Mouse (Mus musculus): ENCODE measurements at regions not wholly inside any gene's neighbourhood (a gene's known extent, or its start where the extent isn't known, plus 50 kb on each side); places are given as distances from the start of the nearest gene placed in this dataset.

DNA sequence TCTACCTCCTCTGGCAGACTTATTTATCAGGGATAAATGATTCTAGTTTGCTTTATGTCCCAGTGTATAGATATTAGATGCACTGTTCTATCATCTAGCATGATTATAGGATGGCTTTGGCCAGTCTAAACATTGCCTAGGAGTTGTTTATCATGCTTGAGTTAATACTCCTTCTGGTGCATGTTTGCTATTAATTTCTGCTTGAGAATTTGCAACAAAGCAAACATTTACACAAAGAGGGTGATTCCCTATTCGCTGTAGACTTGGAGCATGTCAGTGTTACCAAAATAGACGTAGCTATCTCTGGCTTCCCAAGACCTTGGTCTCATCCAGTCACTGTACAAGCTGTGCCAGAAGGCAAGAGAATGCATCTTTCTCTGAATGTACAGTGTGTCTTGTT lies 237.4 kb downstream of the Snx13 start:
- no peak for TF ChIP-seq FOSL1 (IDR thresholded peaks at IDR 0.05; ENCODE audit: insufficient read depth, low read length, poor library complexity, severe bottlenecking)
- no peak for TF ChIP-seq MYOD1 (IDR thresholded peaks at IDR 0.05; ENCODE audit: control insufficient read depth, insufficient read length, low read depth)
- TF ChIP-seq CTCF (IDR thresholded peaks at IDR 0.05; ENCODE audit: control insufficient read depth, insufficient read depth, insufficient read length) = no peak
- no peak for TF ChIP-seq USF1 (IDR thresholded peaks at IDR 0.05; ENCODE audit: low read depth)
- no peak for TF ChIP-seq MAX (IDR thresholded peaks at IDR 0.05)
- TF ChIP-seq CEBPB (IDR thresholded peaks at IDR 0.05; ENCODE audit: low read depth) = no peak

DNA sequence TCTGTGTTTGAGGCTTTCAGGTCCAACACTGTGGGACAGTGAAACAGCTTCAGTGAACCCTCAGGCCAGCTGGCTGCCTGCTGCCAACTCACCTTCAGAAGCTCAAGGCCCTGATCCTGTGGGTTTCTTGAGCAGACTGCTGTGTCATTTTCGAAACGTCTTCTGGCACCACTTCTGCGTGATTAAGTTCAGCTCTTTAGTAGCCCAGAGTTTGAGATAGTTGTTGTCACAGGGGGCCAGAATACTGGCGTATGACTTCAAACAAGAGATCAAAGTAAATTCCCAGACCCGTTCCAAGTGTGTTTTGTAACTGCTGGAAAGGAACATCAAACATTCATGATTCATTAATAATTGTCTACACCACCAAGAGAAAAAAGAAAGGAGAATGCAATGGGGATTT lies 236.9 kb downstream of the Snx13 start:
- H3K79me2 ChIP-seq (ENCODE audit: control insufficient read depth, insufficient read depth) = no peaks in the 10 kb centered on the region
- TF ChIP-seq MAX (IDR thresholded peaks at IDR 0.05) (no peak), MYOG (IDR thresholded peaks at IDR 0.05; ENCODE audit: control insufficient read depth, extremely low read depth, insufficient read length) (no peak), USF1 (IDR thresholded peaks at IDR 0.05; ENCODE audit: low read depth) (no peak), CTCF (IDR thresholded peaks at IDR 0.05; ENCODE audit: control insufficient read depth, insufficient read depth, insufficient read length) (no peak), CEBPB (IDR thresholded peaks at IDR 0.05; ENCODE audit: low read depth) (no peak), FOSL1 (IDR thresholded peaks at IDR 0.05; ENCODE audit: insufficient read depth, low read length, poor library complexity, severe bottlenecking) (no peak), MYOD1 (IDR thresholded peaks at IDR 0.05; ENCODE audit: control insufficient read depth, insufficient read length, low read depth) (no peak)
- no peaks in the 10 kb centered on the region for H3K27me3 ChIP-seq (ENCODE audit: control insufficient read depth, insufficient read depth, insufficient read length)
- no peak overlapping the region for H3K4me3 ChIP-seq (ENCODE audit: insufficient read depth, poor library complexity, severe bottlenecking)
- H3K79me3 ChIP-seq (ENCODE audit: low read depth) = no peaks in the 10 kb centered on the region
- no peak overlapping the region for H3ac ChIP-seq (ENCODE audit: control insufficient read depth, insufficient read length, low read depth)
- no peaks in the 10 kb centered on the region for H3K36me3 ChIP-seq (ENCODE audit: control insufficient read depth, insufficient read depth)

More for the DNA sequence above, 237.4 kb downstream of the Snx13 start:
- H3K4me3 ChIP-seq (ENCODE audit: insufficient read depth, poor library complexity, severe bottlenecking) = no peak overlapping the region
- H3K79me2 ChIP-seq (ENCODE audit: control insufficient read depth, insufficient read depth) = no peaks in the 10 kb centered on the region
- H3ac ChIP-seq (ENCODE audit: control insufficient read depth, insufficient read length, low read depth) = no peak overlapping the region
- no peaks in the 10 kb centered on the region for H3K27me3 ChIP-seq (ENCODE audit: control insufficient read depth, insufficient read depth, insufficient read length)
- H3K36me3 ChIP-seq (ENCODE audit: control insufficient read depth, insufficient read depth) = no peaks in the 10 kb centered on the region
- H3K79me3 ChIP-seq (ENCODE audit: low read depth) = no peaks in the 10 kb centered on the region

DNA sequence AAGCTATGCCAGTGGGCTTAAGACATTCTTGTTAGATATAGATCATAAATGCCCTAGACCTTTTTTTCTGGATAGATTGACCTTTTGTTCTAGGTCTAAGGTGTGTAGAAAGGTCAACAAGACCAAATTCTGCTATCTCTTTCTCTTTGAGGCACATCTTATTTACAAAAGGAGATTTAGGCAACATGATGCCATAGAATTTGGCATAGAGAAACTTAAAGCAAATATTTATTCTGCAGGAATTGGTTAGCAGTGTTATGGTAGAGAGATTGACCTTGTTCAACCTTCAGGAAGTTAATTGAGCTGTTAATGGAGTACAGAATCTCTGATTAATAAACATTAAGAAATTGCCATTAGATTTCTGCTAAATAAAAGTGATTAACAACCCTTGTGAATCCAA lies 236.4 kb downstream of the Snx13 start:
- TF ChIP-seq CEBPB (IDR thresholded peaks at IDR 0.05; ENCODE audit: low read depth) = no peak
- no peak for TF ChIP-seq FOSL1 (IDR thresholded peaks at IDR 0.05; ENCODE audit: insufficient read depth, low read length, poor library complexity, severe bottlenecking)
- no peak for TF ChIP-seq CTCF (IDR thresholded peaks at IDR 0.05; ENCODE audit: control insufficient read depth, insufficient read depth, insufficient read length)
- no peak for TF ChIP-seq USF1 (IDR thresholded peaks at IDR 0.05; ENCODE audit: low read depth)
- no peak for TF ChIP-seq MYOD1 (IDR thresholded peaks at IDR 0.05; ENCODE audit: control insufficient read depth, insufficient read length, low read depth)
- TF ChIP-seq MYOG (IDR thresholded peaks at IDR 0.05; ENCODE audit: control insufficient read depth, extremely low read depth, insufficient read length) = no peak
- no peak for TF ChIP-seq MAX (IDR thresholded peaks at IDR 0.05)
- Histone ChIP-seq H3ac (ENCODE audit: control insufficient read depth, insufficient read length, low read depth) (no peak overlapping the region), H3K27me3 (ENCODE audit: control insufficient read depth, insufficient read depth, insufficient read length) (no peaks in the 10 kb centered on the region), H3K79me3 (ENCODE audit: low read depth) (no peaks in the 10 kb centered on the region), H3K36me3 (ENCODE audit: control insufficient read depth, insufficient read depth) (no peaks in the 10 kb centered on the region), H3K4me3 (ENCODE audit: insufficient read depth, poor library complexity, severe bottlenecking) (no peak overlapping the region), H3K79me2 (ENCODE audit: control insufficient read depth, insufficient read depth) (no peaks in the 10 kb centered on the region)

DNA sequence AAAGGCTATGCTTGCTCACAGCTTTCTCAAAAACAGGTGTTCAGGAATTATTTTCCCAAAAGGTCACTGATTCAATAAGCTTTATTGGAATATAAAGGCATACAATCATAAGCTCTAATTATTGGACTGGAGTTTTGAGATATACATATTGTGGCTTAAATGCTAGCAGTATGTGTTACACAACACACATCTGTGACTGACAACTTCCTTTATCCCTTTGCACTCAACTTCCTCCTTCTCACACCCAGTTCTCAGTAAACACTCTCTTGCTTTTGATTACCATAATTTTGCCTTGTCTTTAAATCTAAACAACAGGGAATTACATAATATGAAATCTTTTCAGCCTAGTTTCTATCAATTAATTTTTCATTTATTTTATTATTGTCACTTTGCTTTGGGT lies 222.5 kb downstream of the Snx13 start:
- Histone ChIP-seq H3K79me3 (ENCODE audit: low read depth) (no peaks in the 10 kb centered on the region), H3K36me3 (ENCODE audit: control insufficient read depth, insufficient read depth) (no peaks in the 10 kb centered on the region), H3K27me3 (ENCODE audit: control insufficient read depth, insufficient read depth, insufficient read length) (no peaks in the 10 kb centered on the region), H3K79me2 (ENCODE audit: control insufficient read depth, insufficient read depth) (no peaks in the 10 kb centered on the region), H3K4me3 (ENCODE audit: insufficient read depth, poor library complexity, severe bottlenecking) (no peak overlapping the region), H3ac (ENCODE audit: control insufficient read depth, insufficient read length, low read depth) (no peak overlapping the region)
- TF ChIP-seq CTCF (IDR thresholded peaks at IDR 0.05; ENCODE audit: control insufficient read depth, insufficient read depth, insufficient read length) = no peak
- TF ChIP-seq MAX (IDR thresholded peaks at IDR 0.05) = no peak
- no peak for TF ChIP-seq MYOD1 (IDR thresholded peaks at IDR 0.05; ENCODE audit: control insufficient read depth, insufficient read length, low read depth)
- no peak for TF ChIP-seq MYOG (IDR thresholded peaks at IDR 0.05; ENCODE audit: control insufficient read depth, extremely low read depth, insufficient read length)
- TF ChIP-seq CEBPB (IDR thresholded peaks at IDR 0.05; ENCODE audit: low read depth) = no peak
- no peak for TF ChIP-seq FOSL1 (IDR thresholded peaks at IDR 0.05; ENCODE audit: insufficient read depth, low read length, poor library complexity, severe bottlenecking)
- TF ChIP-seq USF1 (IDR thresholded peaks at IDR 0.05; ENCODE audit: low read depth) = no peak

DNA sequence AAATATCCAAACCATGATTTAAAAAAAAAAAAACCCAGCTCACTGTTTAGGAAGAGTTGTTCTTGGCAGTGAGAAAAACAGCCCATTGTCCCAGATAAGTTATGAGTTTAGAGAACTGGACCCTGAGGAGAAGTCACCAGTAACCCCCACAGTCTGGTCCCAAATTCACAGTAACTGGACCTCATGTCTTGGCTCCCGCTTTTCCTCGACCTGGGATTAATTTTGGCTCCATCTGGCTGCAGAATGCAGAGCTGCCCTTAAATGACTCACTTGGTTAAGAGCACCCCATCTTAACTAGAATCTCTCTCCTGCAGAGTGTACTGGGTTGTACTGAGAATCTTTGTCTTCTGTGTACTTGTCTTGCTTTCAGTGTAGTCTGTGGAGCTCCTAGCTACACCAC lies 221.0 kb downstream of the Snx13 start:
- TF ChIP-seq MAX (IDR thresholded peaks at IDR 0.05) (no peak), CEBPB (IDR thresholded peaks at IDR 0.05; ENCODE audit: low read depth) (no peak), MYOD1 (IDR thresholded peaks at IDR 0.05; ENCODE audit: control insufficient read depth, insufficient read length, low read depth) (no peak), USF1 (IDR thresholded peaks at IDR 0.05; ENCODE audit: low read depth) (no peak), CTCF (IDR thresholded peaks at IDR 0.05; ENCODE audit: control insufficient read depth, insufficient read depth, insufficient read length) (no peak), MYOG (IDR thresholded peaks at IDR 0.05; ENCODE audit: control insufficient read depth, extremely low read depth, insufficient read length) (no peak), FOSL1 (IDR thresholded peaks at IDR 0.05; ENCODE audit: insufficient read depth, low read length, poor library complexity, severe bottlenecking) (no peak)
- Histone ChIP-seq H3K27me3 (ENCODE audit: control insufficient read depth, insufficient read depth, insufficient read length) (no peaks in the 10 kb centered on the region), H3K79me3 (ENCODE audit: low read depth) (no peaks in the 10 kb centered on the region), H3K36me3 (ENCODE audit: control insufficient read depth, insufficient read depth) (no peaks in the 10 kb centered on the region), H3ac (ENCODE audit: control insufficient read depth, insufficient read length, low read depth) (no peak overlapping the region), H3K79me2 (ENCODE audit: control insufficient read depth, insufficient read depth) (no peaks in the 10 kb centered on the region), H3K4me3 (ENCODE audit: insufficient read depth, poor library complexity, severe bottlenecking) (no peak overlapping the region)
